Mouse (Mus musculus) brain, embryonic 14.5 days (tissue): ENCODE results near the gene Dusp2.

Source experiments
- CTCF ChIP-seq: fragments of 200-500 bp; IDR thresholded peaks from 2 replicates; pipeline ENCODE4 v1.5.1; 2012; ENCODE audit warnings: inconsistent platforms, mild to moderate bottlenecking, moderate library complexity, borderline replicate concordance; ENCODE audit not compliant: insufficient read depth, insufficient read length; ENCODE audit errors: extremely low read depth
- POLR2A ChIP-seq: fragments of 200-500 bp; IDR thresholded peaks from 2 replicates; pipeline ENCODE4 v1.6.1; 2012; ENCODE audit warnings: mild to moderate bottlenecking, inconsistent platforms, borderline replicate concordance; ENCODE audit not compliant: poor library complexity, insufficient read depth, insufficient read length, severe bottlenecking; ENCODE audit errors: extremely low read depth

GRCm38 (mm10) chr2:127338416-127338815 is 2.5 kb downstream of the Dusp2 start, which contains the start of gene Astl:
- TF ChIP-seq POLR2A = no peak
- TF ChIP-seq CTCF = no peak
